Mouse (Mus musculus) CD4-positive, CD25-positive, alpha-beta regulatory T cell (primary cell): ENCODE measurements around the gene Gsg1l2. TPM values are rescaled to one million over a fixed set of nuclear protein-coding genes. Genes with fewer than 3 reads are reported as not detected.

Experiments
- polyA plus RNA-seq: library from polyadenylated mRNA; unstranded; fragments of 100-300 nt; shearing (Covaris generic); gene quantifications from one replicate; pipeline ENCODE4 v1.2.1, GENCODE M21; 2017

Gsg1l2 gene
- polyA plus RNA-seq: not detected

GRCm38 (mm10) chr11:67774379-67774778 lies at the start of gene Gsg1l2:
Gene Gsg1l2 (plus strand): TSS chr11:67774608.

DNA sequence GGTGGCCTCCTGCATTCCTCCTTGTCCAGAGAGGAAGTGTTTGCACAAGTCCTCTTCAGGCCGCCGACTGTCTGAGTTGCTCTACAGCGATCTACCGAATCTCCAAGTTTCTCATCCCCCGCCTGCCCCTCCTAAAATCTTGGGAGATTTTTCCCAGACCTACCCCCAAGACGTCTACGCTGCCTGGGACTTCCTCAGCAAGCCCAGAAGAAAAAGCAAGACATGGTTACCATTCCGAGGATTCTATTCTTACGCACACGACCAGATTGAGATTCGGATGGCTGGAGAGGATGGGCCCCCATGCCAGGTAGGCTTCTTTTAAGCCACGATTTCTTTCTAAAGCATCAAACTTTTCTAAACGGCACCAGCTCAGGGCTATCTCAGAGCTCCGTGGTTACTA lies 3.4 kb upstream of the Gsg1l2 start, which contains the start of gene Glp2r:
Gene Glp2r, minus strand, starts transcription at position 101 of the 400 bp plus-strand sequence.

GRCm38 (mm10) chr11:67797931-67798330 lies 23.5 kb downstream of the Gsg1l2 start, which contains the start of gene Dhrs7c:
Gene Dhrs7c (plus strand): TSS chr11:67798187.

Other genes with a start within 250 kb of the Gsg1l2 start
- not detected for gene Rcvrn, start 79.3 kb upstream of the Gsg1l2 start, polyA plus RNA-seq
- not detected for gene Glp2r, start 3.5 kb upstream of the Gsg1l2 start, polyA plus RNA-seq
- gene Dhrs7c, start 23.6 kb downstream of the Gsg1l2 start, polyA plus RNA-seq: not detected
- gene Usp43, start 147.5 kb downstream of the Gsg1l2 start, polyA plus RNA-seq: not detected
- gene Cfap52, start 191.0 kb downstream of the Gsg1l2 start, polyA plus RNA-seq: 0.20 TPM
- 75.5 TPM for gene Stx8, start 191.6 kb downstream of the Gsg1l2 start, polyA plus RNA-seq